Mouse (Mus musculus) forebrain, embryonic 13.5 days (tissue): ENCODE measurements at regions not wholly inside any gene's neighbourhood (a gene's known extent, or its start where the extent isn't known, plus 50 kb on each side); places are given as distances from the start of the nearest gene placed in this dataset.

Experiments
- ATAC-seq: fragments of 200-750 bp; cut with Nextera tagmentation; 2 replicates; pipeline ENCODE4 v1.8.0; 2017
- H3K27ac ChIP-seq: fragments of 300-500 bp; sonication (generic); 2 replicates; pipeline ENCODE4 v1.5.1; 2015; ENCODE audit warnings: inconsistent platforms, mild to moderate bottlenecking, moderate library complexity
- H3K27me3 ChIP-seq: fragments of 300-500 bp; sonication (generic); 2 replicates; pipeline ENCODE4 v1.6.1; 2015; ENCODE audit warnings: mild to moderate bottlenecking, inconsistent platforms
- H3K36me3 ChIP-seq: fragments of 300-500 bp; sonication (generic); 2 replicates; pipeline ENCODE4 v1.6.1; 2015; ENCODE audit warnings: mild to moderate bottlenecking, inconsistent platforms; ENCODE audit not compliant: poor library complexity, severe bottlenecking
- H3K4me1 ChIP-seq: fragments of 300-500 bp; sonication (generic); 2 replicates; pipeline ENCODE4 v1.6.1; 2015; ENCODE audit warnings: inconsistent platforms
- H3K4me2 ChIP-seq: fragments of 300-500 bp; sonication (generic); 2 replicates; pipeline ENCODE4 v1.6.1; 2015; ENCODE audit warnings: inconsistent platforms, mild to moderate bottlenecking, moderate library complexity
- H3K4me3 ChIP-seq: fragments of 300-500 bp; sonication (generic); 2 replicates; pipeline ENCODE4 v1.5.1; 2015; ENCODE audit warnings: mild to moderate bottlenecking, inconsistent platforms
- H3K9ac ChIP-seq: fragments of 300-500 bp; sonication (generic); 2 replicates; pipeline ENCODE4 v1.6.1; 2015; ENCODE audit warnings: mild to moderate bottlenecking, inconsistent platforms
- H3K9me3 ChIP-seq: fragments of 300-500 bp; sonication (generic); replicated peaks from 2 replicates; pipeline ENCODE4 v1.6.1; 2016; ENCODE audit warnings: inconsistent platforms
- WGBS: fragments of 180-500 bp; shearing (Covaris S2); methylation state at CpG from one replicate; pipeline ENCODE4 v1.1.7; 2015; 5-methylcytosine and 5-hydroxymethylcytosine counted together

DNA sequence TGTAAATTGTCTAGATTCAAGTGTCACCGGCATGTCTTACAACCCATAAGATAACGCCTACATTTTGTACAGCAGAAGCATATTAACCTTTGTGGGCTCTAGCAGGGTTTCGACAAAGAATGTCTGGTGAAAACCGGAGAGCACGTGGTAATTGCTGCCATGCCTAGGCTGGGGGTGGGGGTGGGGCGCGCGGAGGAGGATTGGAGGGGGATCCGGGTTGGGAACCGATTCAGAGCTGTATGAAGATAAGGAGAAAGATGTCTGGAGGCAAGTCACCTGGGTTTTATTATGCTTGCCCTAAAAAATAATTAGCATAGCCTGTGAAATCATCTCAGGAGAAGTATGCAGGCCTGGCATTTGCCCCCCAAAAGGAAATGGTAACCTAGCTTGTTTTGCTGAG lies 331.2 kb downstream of the Gm45692 start:
- no peak for ATAC-seq
- WGBS: 63% methylated on average over 10 of the region's 10 CpGs

DNA sequence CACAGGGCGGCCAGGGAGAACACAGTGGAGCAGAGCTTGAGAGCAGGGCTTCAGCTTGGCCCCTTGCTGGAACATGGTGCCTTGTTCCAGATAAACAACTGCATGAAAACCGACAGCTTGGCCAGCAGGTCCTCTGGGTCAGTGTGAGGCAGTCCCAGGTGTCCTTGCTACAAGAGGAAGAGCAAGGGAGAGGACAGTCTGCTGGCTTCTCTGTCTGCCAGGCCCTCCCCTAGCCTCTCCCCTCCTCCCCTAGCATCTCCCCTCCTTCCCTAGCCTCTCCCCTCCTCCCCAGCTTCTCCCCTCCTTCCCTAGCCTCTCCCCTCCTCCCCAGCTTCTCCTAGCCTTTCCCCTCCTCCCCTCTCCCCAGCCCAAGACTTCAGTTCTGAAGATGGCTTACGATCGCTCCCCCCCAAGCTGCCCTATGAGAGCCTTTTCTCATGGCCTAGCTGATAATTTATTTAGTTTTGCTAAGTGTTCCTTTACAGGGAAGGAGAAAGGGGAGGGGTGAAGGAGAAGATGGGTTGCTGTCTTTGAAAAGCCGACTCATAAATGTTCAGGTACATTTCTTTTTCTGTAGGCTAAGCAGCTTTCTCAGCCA lies 333.7 kb downstream of the Gm45692 start:
- H3K4me2 ChIP-seq: no peak overlapping the region
- 0 out of 2 replicates have a peak, but pooled peaks cover 4% of the 10 kb centered on the region for H3K27me3 ChIP-seq
- H3K4me1 ChIP-seq: no peaks in the 10 kb centered on the region
- H3K4me3 ChIP-seq: no peak overlapping the region
- no peak for ATAC-seq
- 73% methylated on average over 5 of the region's 5 CpGs for WGBS
- no peak overlapping the region for H3K27ac ChIP-seq
- no peaks in the 10 kb centered on the region for H3K9me3 ChIP-seq
- no peak overlapping the region for H3K9ac ChIP-seq
- no peaks in the 10 kb centered on the region for H3K36me3 ChIP-seq

More for the DNA sequence above, 331.2 kb downstream of the Gm45692 start:
- no peaks in the 10 kb centered on the region for H3K36me3 ChIP-seq
- H3K4me1 ChIP-seq: no peaks in the 10 kb centered on the region
- H3K27ac ChIP-seq: no peak overlapping the region
- no peak overlapping the region for H3K4me2 ChIP-seq
- no peaks in the 10 kb centered on the region for H3K9me3 ChIP-seq
- no peak overlapping the region for H3K4me3 ChIP-seq
- no peak overlapping the region for H3K9ac ChIP-seq
- 0 out of 2 replicates have a peak, but pooled peaks cover 4% of the 10 kb centered on the region for H3K27me3 ChIP-seq

DNA sequence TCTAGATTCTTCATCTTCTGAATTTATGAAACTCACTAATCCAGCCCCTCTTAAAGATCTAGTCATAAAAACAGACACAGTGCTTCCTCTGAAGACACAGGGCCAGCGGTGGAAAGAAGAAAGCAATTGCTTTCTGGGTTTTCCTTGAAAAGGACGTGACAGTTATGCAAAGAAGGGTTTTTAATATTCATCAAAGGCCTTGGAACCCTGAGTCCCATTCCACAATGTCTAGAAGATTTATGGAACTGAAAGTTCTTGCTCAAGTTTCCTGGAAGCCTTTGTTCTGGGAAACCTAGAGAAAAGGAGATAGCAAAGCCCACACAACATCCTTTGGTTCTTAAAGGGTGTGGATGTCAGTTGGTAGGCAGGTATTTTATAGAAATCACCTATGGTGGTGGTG lies 346.0 kb downstream of the Gm45692 start:
- Histone ChIP-seq H3K9ac (no peak overlapping the region), H3K9me3 (no peaks in the 10 kb centered on the region), H3K27me3 (peaks cover 77% of the 10 kb centered on the region), H3K27ac (no peak overlapping the region), H3K36me3 (no peaks in the 10 kb centered on the region), H3K4me1 (0 out of 2 replicates have a peak, but pooled peaks cover 7% of the 10 kb centered on the region), H3K4me3 (no peak overlapping the region), H3K4me2 (no peak overlapping the region)
- no peak for ATAC-seq
- 82% methylated on average over 2 of the region's 2 CpGs for WGBS

DNA sequence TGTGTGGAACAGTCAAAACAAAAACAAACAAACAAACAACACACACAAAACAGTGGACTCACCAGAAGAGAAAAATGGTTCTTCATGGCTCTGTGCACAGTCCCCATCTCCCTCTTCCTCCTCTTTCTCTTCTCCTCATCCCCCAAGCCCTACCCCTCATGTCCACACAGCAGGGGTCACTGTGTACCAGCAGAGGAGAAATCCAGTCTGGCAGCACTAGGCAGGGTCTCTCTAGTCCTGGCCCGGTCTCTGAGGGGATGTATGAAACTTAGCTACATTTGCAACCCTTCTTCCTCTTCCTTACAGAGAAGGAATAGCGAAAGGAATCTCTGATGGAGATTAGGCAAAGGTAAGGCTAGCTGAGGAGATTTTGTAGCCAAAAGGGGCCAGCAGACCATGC lies 349.1 kb downstream of the Gm45692 start:
- H3K9ac ChIP-seq: no peak overlapping the region
- H3K4me3 ChIP-seq: no peak overlapping the region
- H3K4me1 ChIP-seq: peaks cover 33% of the 10 kb centered on the region
- WGBS: 72% methylated on average over 2 of the region's 2 CpGs
- no peak overlapping the region for H3K27ac ChIP-seq
- ATAC-seq: no peak
- H3K27me3 ChIP-seq: peaks cover 77% of the 10 kb centered on the region
- H3K4me2 ChIP-seq: no peak overlapping the region
- no peaks in the 10 kb centered on the region for H3K9me3 ChIP-seq
- H3K36me3 ChIP-seq: no peaks in the 10 kb centered on the region

DNA sequence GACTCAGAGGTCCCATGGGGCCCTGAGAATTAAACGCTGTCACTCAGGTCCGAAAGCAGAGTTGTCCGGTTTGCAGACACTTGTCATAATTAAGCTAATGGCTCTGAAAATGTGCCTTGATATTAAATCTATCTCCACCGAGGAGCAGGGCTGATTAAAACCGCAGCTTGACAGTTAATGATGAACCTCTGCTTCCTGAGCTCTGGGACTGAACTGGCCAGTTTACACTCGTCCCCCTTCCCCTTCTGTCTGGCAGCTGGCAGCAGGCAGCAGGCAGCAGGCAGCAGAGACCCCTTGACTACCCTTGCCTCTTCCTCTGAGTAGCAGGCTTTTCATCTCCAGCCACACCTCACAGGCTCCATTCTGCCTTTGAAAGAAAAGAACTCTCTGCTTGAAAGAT lies 350.4 kb downstream of the Gm45692 start:
- no peak for ATAC-seq
- Histone ChIP-seq H3K4me2 (no peak overlapping the region), H3K27ac (no peak overlapping the region), H3K27me3 (peaks cover 77% of the 10 kb centered on the region), H3K36me3 (no peaks in the 10 kb centered on the region), H3K4me1 (peaks cover 33% of the 10 kb centered on the region), H3K9me3 (no peaks in the 10 kb centered on the region), H3K4me3 (no peak overlapping the region), H3K9ac (no peak overlapping the region)
- WGBS: 55% methylated on average over 6 of the region's 6 CpGs

DNA sequence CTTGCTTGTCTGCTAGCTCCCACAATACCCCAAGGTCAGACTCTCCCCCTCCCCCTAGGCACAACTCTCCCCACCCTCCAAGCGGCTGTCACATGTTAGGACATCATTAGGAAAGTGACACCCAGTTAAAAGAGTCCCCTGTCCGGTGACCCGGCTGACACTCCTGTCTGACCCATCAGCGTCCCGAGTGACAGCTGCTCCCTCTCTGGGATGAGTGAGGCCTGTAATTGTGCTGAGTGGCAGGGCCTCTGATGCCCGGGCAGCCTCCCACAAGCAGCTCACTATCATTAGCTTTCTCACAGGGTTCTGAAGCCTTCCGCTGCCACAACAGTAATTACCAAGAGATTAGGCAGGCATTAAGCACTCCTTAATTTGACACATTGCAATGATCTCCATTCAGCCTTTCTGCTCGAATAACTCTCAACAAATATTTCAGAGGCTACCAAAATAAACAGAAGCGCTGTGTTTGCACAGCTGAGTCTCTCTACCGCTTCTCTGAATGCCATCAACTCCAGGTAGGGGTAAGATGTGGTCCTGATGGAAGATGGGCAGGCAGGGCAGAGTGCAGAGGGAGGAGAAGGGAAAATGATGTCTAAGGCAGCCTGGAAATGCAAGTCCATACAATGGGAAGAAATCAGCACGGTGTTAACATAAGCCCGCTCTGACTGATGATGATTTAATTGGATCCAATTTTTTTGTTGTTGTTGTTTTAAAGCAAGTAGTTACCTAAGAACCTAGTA lies 352.6 kb downstream of the Gm45692 start:
- Histone ChIP-seq H3K27ac (no peak overlapping the region; the same call in 1 of the 2 replicates), H3K4me3 (no peak overlapping the region), H3K4me1 (peaks cover 33% of the 10 kb centered on the region), H3K9ac (no peak overlapping the region), H3K4me2 (no peak overlapping the region), H3K36me3 (no peaks in the 10 kb centered on the region), H3K27me3 (peaks cover 86% of the 10 kb centered on the region), H3K9me3 (no peaks in the 10 kb centered on the region)
- 4% methylated on average over 12 of the region's 12 CpGs for WGBS
- peak; percentile 92 for ATAC-seq

DNA sequence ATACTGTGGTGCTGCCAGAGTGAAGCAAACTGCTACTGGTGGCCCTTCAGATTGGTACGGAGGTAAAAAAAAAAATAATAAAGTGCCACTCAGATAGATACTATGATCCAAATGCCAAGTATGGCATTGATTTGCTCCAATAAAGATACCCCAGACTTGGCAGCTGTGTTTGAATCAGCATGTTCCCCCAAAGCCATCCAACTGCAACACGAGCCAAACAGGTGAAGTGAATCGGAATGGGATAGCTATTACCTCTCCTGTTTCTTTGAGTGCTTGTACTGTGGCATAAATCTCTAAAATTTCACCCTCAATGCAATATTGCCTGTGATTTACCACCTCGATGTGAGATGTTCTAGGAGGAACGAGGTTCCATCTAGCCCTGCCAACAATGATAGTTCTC lies 365.4 kb downstream of the Gm45692 start:
- 0 out of 2 replicates have a peak, but pooled peaks cover 10% of the 10 kb centered on the region for H3K27me3 ChIP-seq
- H3K4me1 ChIP-seq: peaks cover 10% of the 10 kb centered on the region; the same call in 1 of the 2 replicates
- H3K36me3 ChIP-seq: no peaks in the 10 kb centered on the region
- H3K4me2 ChIP-seq: no peak overlapping the region
- no peak overlapping the region for H3K9ac ChIP-seq
- H3K27ac ChIP-seq: no peak overlapping the region
- 94% methylated on average over 5 of the region's 5 CpGs for WGBS
- no peaks in the 10 kb centered on the region for H3K9me3 ChIP-seq
- ATAC-seq: no peak
- H3K4me3 ChIP-seq: no peak overlapping the region

DNA sequence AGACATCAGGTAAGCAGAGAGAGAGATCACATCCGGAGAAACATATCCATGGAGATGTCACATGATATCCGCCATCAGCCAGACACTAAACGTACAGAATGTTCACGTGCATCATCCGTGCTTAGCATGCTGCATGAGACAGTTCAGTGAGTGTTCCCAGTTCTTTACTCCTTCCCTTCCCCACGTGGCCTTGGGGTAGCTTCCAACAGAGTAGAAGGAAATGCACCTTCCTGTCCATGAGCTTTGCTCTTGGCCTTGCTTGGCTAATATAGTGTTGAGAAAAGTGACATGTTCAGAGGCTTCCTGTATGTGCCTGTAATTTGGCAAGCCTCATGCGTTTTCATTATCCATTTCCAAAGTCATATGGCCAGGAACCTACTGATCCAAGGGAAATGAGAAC lies 368.5 kb downstream of the Gm45692 start:
- no peak for ATAC-seq
- Histone ChIP-seq H3K27ac (no peak overlapping the region), H3K36me3 (no peaks in the 10 kb centered on the region), H3K4me3 (no peak overlapping the region), H3K4me2 (no peak overlapping the region), H3K27me3 (0 out of 2 replicates have a peak, but pooled peaks cover 3% of the 10 kb centered on the region), H3K9me3 (no peaks in the 10 kb centered on the region), H3K9ac (no peak overlapping the region), H3K4me1 (peaks cover 10% of the 10 kb centered on the region; the same call in 1 of the 2 replicates)
- 91% methylated on average over 7 of the region's 7 CpGs for WGBS

DNA sequence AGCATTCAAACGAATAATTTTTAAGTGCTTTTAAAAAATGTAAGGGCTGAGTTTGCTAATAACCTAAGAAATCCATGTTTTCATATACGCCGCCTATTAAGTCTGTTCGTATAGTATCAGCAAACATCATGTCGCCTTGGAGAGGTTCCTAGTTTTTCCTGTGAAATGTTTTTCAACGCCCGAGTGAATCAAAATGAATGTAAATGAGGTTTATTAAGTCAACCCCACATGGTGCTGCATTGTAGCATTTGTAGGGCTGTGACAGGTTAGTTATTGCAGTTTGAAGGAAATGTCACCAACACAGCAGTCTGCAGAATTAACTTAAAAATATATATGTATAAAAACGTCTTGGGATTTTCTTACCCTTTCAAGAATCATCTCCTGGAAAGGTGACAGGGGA lies 369.3 kb downstream of the Gm45692 start:
- Histone ChIP-seq H3K9ac (no peak overlapping the region), H3K27me3 (0 out of 2 replicates have a peak, but pooled peaks cover 3% of the 10 kb centered on the region), H3K4me3 (no peak overlapping the region), H3K4me2 (no peak overlapping the region), H3K4me1 (peaks cover 10% of the 10 kb centered on the region; the same call in 1 of the 2 replicates), H3K36me3 (no peaks in the 10 kb centered on the region), H3K9me3 (no peaks in the 10 kb centered on the region), H3K27ac (no peak overlapping the region)
- peak; percentile 41; the same call in 1 of the 2 replicates for ATAC-seq
- 44% methylated on average over 8 of the region's 8 CpGs for WGBS

DNA sequence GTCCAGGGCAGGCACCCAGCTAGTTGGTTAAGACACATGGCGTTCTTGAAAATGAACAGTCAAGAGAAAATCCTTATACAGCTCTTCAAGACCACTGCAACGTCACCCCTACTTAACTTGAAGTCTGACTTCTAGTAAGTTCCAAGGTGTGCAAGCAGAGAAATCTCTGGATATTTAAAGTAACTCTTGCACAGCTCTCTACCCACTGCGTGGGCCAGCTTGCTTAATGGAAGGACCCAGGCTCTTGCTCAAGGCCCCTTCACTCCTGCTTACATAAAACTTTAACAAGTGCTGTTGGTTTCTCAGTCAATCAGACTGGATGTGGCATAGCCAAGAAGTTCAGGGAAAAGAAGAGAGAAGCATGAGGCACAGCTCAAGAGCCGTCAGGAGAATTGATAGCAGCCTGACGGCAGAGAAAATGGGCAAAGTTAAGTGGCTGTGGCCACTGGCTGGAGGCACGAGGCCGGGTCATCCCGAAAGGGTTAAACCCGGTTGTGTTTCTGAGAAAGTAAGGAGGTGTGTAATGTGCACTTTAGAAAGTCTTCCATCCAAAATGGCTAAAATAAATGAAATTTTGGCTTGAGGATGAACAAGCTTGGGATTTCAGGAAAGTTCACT lies 382.0 kb downstream of the Gm45692 start:
- H3K36me3 ChIP-seq: no peaks in the 10 kb centered on the region
- H3K4me2 ChIP-seq: no peak overlapping the region
- 91% methylated on average over 9 of the region's 9 CpGs for WGBS
- H3K9me3 ChIP-seq: no peaks in the 10 kb centered on the region
- H3K4me3 ChIP-seq: no peak overlapping the region
- no peak overlapping the region for H3K27ac ChIP-seq
- no peaks in the 10 kb centered on the region for H3K4me1 ChIP-seq
- H3K27me3 ChIP-seq: no peaks in the 10 kb centered on the region
- no peak for ATAC-seq
- H3K9ac ChIP-seq: no peak overlapping the region

DNA sequence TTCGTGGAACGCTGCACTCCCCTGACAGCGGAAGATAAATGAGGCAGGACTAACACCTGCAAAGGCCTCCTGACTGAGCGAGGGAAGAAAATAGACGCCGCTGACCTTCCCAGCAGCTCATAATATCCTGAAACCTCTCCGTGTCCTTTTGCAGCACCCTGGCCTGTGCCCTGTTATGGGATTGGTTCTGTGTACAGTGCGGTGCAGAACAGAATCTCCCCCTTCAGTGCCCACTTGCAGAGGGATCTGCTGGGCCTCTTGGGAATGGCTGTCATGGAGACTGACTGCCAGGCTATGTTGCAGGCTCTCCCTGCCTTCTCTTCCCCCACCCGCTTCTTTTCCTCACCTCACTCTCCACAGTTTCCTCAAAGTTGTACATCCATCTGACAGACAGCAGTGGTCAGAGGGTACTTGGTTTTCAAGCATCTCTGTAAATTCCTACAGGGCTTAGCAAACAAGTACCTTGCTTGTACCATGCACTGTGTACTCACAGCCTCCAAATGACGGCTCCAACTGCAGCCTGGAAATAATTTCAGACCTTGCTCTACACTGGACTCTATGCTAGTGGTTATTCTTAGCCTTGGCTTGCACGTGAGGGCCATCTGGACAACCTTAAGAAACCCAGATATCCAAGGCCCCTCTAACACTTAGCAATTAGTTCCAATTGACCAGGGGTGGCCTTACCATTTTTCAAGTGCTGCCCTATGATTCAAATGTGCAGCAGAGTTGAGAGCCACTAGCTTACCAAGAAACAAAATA lies 382.7 kb downstream of the Gm45692 start:
- Histone ChIP-seq H3K27me3 (no peaks in the 10 kb centered on the region), H3K4me3 (no peak overlapping the region), H3K36me3 (no peaks in the 10 kb centered on the region), H3K9ac (no peak overlapping the region), H3K27ac (no peak overlapping the region), H3K9me3 (no peaks in the 10 kb centered on the region), H3K4me2 (no peak overlapping the region), H3K4me1 (no peaks in the 10 kb centered on the region)
- WGBS: 87% methylated on average over 11 of the region's 11 CpGs
- ATAC-seq: no peak

DNA sequence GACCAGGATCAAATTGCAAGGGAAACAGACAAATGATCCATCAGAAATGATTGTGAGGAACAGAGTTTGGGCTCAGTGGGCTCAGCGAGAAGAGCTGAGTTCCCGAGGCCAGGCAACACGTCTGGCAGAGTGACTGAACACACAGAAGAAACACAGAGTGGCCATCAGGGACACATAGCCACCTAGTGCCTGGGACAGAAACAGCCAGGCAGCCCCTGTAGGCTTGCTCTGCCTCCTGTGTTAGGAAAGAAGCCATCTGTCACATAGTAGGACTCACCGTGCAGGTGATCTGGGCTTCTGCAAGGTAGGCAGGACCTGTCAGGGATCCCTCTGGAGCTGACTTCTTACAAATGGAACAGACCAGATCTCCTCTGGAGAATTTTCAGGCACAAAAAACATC lies 383.4 kb downstream of the Gm45692 start:
- no peak overlapping the region for H3K4me3 ChIP-seq
- no peak for ATAC-seq
- no peak overlapping the region for H3K4me2 ChIP-seq
- H3K27ac ChIP-seq: no peak overlapping the region
- no peaks in the 10 kb centered on the region for H3K36me3 ChIP-seq
- H3K27me3 ChIP-seq: no peaks in the 10 kb centered on the region
- H3K4me1 ChIP-seq: peaks cover 3% of the 10 kb centered on the region; the same call in 1 of the 2 replicates
- H3K9ac ChIP-seq: no peak overlapping the region
- 74% methylated on average over 4 of the region's 4 CpGs for WGBS
- no peaks in the 10 kb centered on the region for H3K9me3 ChIP-seq
